Mouse (Mus musculus) intestine, postnatal 0 days (tissue): ENCODE data around the gene Neurl3. TPM values are rescaled to one million over a fixed set of nuclear protein-coding genes. Genes with fewer than 3 reads are reported as not detected.

ENCODE experiments used
- ATAC-seq: fragments of 200-750 bp; cut with Nextera tagmentation; 2 replicates; pipeline ENCODE4 v1.8.0; 2017; ENCODE audit warnings: mild to moderate bottlenecking, moderate TSS enrichment, moderate library complexity
- H3K27ac ChIP-seq: fragments of 300-500 bp; sonication (generic); 2 replicates; pipeline ENCODE4 v1.5.1; 2014; ENCODE audit warnings: mild to moderate bottlenecking, low read depth, low read length, moderate library complexity
- H3K27me3 ChIP-seq: fragments of 300-500 bp; sonication (generic); replicated peaks from 2 replicates; pipeline ENCODE4 v1.6.1; 2014; ENCODE audit warnings: low read length, mixed read lengths; ENCODE audit not compliant: control insufficient read depth, insufficient read depth
- H3K36me3 ChIP-seq: fragments of 300-500 bp; sonication (generic); 2 replicates; pipeline ENCODE4 v1.6.1; 2014; ENCODE audit warnings: mild to moderate bottlenecking, moderate library complexity; ENCODE audit not compliant: control insufficient read depth, insufficient read depth
- H3K4me1 ChIP-seq: fragments of 300-500 bp; sonication (generic); replicated peaks from 2 replicates; pipeline ENCODE4 v1.6.1; 2014; ENCODE audit warnings: antibody characterized with exemption, low read length, mixed read lengths; ENCODE audit not compliant: control insufficient read depth, insufficient read depth
- H3K4me2 ChIP-seq: fragments of 300-500 bp; sonication (generic); replicated peaks from 2 replicates; pipeline ENCODE4 v1.6.1; 2014; ENCODE audit warnings: low read depth, mild to moderate bottlenecking, moderate library complexity
- H3K4me3 ChIP-seq: fragments of 300-500 bp; sonication (generic); 2 replicates; pipeline ENCODE4 v1.5.1; 2014; ENCODE audit warnings: low read depth, low read length
- H3K9ac ChIP-seq: fragments of 300-500 bp; sonication (generic); 2 replicates; pipeline ENCODE4 v1.6.1; 2014; ENCODE audit warnings: mild to moderate bottlenecking, low read depth, low read length
- H3K9me3 ChIP-seq: fragments of 300-500 bp; sonication (generic); 2 replicates; pipeline ENCODE4 v1.6.1; 2016; ENCODE audit warnings: mixed run types; ENCODE audit not compliant: control insufficient read depth
- CTCF ChIP-seq: sonication (generic); IDR thresholded peaks from 2 replicates; pipeline ENCODE4 v1.5.1; 2016; ENCODE audit warnings: low read depth, mild to moderate bottlenecking, control low read depth, antibody characterized with exemption, moderate library complexity
- WGBS: fragments of 180-500 bp; shearing (Covaris S2); extraction: QIAGEN DNeasy Blood & Tissue Kit; methylation state at CpG from one replicate; pipeline ENCODE4 v1.1.7; 2014; 5-methylcytosine and 5-hydroxymethylcytosine counted together
- polyA plus RNA-seq: library from polyadenylated mRNA; unstranded; fragments of >200 nt; fragmentation: Nextera tagmentation; extraction: Ambion mirVana; gene quantifications from 2 replicates; pipeline ENCODE4 v1.2.1, GENCODE M21; 2015

Neurl3 gene
- polyA plus RNA-seq = 15.6 and 15.8 TPM in 2 replicates

GRCm38 (mm10) chr1:36274455-36274854, at the start of gene Neurl3:
Neurl3 (minus strand) TSS chr1:36274679.
- 38% methylated on average over 5 of the region's 5 CpGs for WGBS

GRCm38 (mm10) chr1:36323746-36324448, 49.4 kb upstream of the Neurl3 start:
- TF ChIP-seq CTCF = peak; percentile 87
- 0 out of 2 replicates have a peak, but pooled peaks have one; percentile 30 for ATAC-seq
- Histone ChIP-seq H3K4me2 (no peak overlapping the region), H3K9ac (no peak overlapping the region), H3K4me1 (no peaks in the 10 kb centered on the region), H3K36me3 (no peaks in the 10 kb centered on the region), H3K27ac (no peak overlapping the region), H3K9me3 (no peaks in the 10 kb centered on the region), H3K27me3 (no peaks in the 10 kb centered on the region), H3K4me3 (no peak overlapping the region)
- 21% methylated on average over 8 of the region's 8 CpGs for WGBS

More at GRCm38 (mm10) chr1:36274455-36274854, at the start of gene Neurl3:
- Histone ChIP-seq H3K36me3 (peaks cover 5% of the 10 kb centered on the region; the same call in 1 of the 2 replicates), H3K27ac (peak within 1 kb of the TSS; percentile 95), H3K9ac (peak within 1 kb of the TSS; percentile 45), H3K27me3 (no peaks in the 10 kb centered on the region), H3K4me2 (peak within 1 kb of the TSS; percentile 64), H3K9me3 (no peaks in the 10 kb centered on the region), H3K4me1 (peaks cover 26% of the 10 kb centered on the region), H3K4me3 (peak within 1 kb of the TSS; percentile 35)
- ATAC-seq = peak; percentile 61
- TF ChIP-seq CTCF = no peak

GRCm38 (mm10) chr1:36323076-36323475, 48.6 kb upstream of the Neurl3 start:
- no peak for ATAC-seq
- no peaks in the 10 kb centered on the region for H3K9me3 ChIP-seq
- H3K27ac ChIP-seq = no peak overlapping the region
- no peaks in the 10 kb centered on the region for H3K27me3 ChIP-seq
- WGBS = 59% methylated on average over 9 of the region's 9 CpGs
- no peak overlapping the region for H3K4me3 ChIP-seq
- H3K4me2 ChIP-seq = no peak overlapping the region
- no peaks in the 10 kb centered on the region for H3K4me1 ChIP-seq
- no peak for TF ChIP-seq CTCF
- H3K9ac ChIP-seq = no peak overlapping the region
- no peaks in the 10 kb centered on the region for H3K36me3 ChIP-seq

- H3K27ac ChIP-seq = no peak overlapping the region
- no peaks in the 10 kb centered on the region for H3K4me1 ChIP-seq
- TF ChIP-seq CTCF = peak; percentile 70
- H3K9me3 ChIP-seq = no peaks in the 10 kb centered on the region
- H3K4me3 ChIP-seq = no peak overlapping the region
- H3K27me3 ChIP-seq = no peaks in the 10 kb centered on the region
- no peak overlapping the region for H3K4me2 ChIP-seq
- H3K36me3 ChIP-seq = no peaks in the 10 kb centered on the region
- peak; percentile 44; the same call in 1 of the 2 replicates for ATAC-seq
- no peak overlapping the region for H3K9ac ChIP-seq
- WGBS = 61% methylated on average over 11 of the region's 11 CpGs
Measured at GRCm38 (mm10) chr1:36321829-36322573, 47.5 kb upstream of the Neurl3 start.

GRCm38 (mm10) chr1:36321164-36321563, 46.7 kb upstream of the Neurl3 start:
- no peak overlapping the region for H3K27ac ChIP-seq
- H3K4me2 ChIP-seq = no peak overlapping the region
- TF ChIP-seq CTCF = no peak
- H3K36me3 ChIP-seq = no peaks in the 10 kb centered on the region
- no peaks in the 10 kb centered on the region for H3K27me3 ChIP-seq
- WGBS = 62% methylated on average over 2 of the region's 2 CpGs
- H3K9me3 ChIP-seq = no peaks in the 10 kb centered on the region
- no peaks in the 10 kb centered on the region for H3K4me1 ChIP-seq
- H3K9ac ChIP-seq = no peak overlapping the region
- H3K4me3 ChIP-seq = no peak overlapping the region
- ATAC-seq = no peak

- H3K4me3 ChIP-seq = no peak overlapping the region
- H3K27me3 ChIP-seq = no peaks in the 10 kb centered on the region
- no peak overlapping the region for H3K4me2 ChIP-seq
- H3K9me3 ChIP-seq = no peaks in the 10 kb centered on the region
- no peaks in the 10 kb centered on the region for H3K4me1 ChIP-seq
- 86% methylated on average over 2 of the region's 2 CpGs for WGBS
- H3K27ac ChIP-seq = no peak overlapping the region
- ATAC-seq = no peak
- TF ChIP-seq CTCF = no peak
- H3K9ac ChIP-seq = no peak overlapping the region
- H3K36me3 ChIP-seq = no peaks in the 10 kb centered on the region
Measured at GRCm38 (mm10) chr1:36315776-36316100, 41.3 kb upstream of the Neurl3 start.
